Mouse (Mus musculus): ENCODE data around the gene Alg10b.
"Not testable (repeated sequence)": the region's sequence is repeated elsewhere in the genome, so short reads cannot be mapped to it uniquely, and the experiment has no call there.

Gene Alg10b

DNA sequence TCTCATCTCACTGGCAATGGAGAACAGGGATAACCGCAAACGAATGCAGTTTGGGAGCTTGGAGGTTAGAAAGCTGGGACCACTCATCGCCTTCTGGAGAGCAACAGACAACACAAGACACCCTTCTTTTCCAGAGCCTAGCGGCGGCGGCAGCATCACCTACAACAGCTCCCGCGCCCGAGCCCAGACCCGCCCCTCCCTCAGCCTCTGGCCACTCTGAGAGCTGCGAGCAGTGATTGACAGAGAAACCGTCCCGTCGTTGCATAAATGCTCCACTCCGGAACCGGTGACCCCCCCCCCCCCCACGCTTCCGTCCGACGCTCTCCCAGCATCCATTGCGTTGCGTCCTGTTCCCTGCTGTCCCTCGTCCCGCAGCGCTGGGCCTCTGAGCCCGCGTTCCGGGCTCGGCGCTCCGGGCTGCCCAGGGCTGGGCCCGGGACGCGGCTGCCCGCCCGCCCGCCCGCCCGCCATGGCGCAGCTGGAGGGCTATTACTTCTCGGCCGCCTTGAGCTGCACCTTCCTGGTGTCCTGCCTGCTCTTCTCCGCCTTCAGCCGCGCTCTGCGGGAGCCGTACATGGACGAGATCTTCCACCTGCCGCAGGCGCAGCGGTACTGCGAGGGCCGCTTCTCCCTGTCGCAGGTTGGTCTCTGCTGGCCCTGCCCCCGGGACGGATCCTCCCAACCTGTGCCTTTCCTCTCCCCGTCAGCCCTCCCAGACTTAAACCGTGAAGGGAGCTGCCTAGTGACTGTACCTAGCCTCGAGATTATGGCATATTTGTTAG, at the start of gene Alg10b:
Alg10b (plus strand) TSS at position 343 of the 782 bp plus-strand sequence.
- peak; percentile 99 for ATAC-seq (ENCODE audit: low TSS enrichment)

DNA sequence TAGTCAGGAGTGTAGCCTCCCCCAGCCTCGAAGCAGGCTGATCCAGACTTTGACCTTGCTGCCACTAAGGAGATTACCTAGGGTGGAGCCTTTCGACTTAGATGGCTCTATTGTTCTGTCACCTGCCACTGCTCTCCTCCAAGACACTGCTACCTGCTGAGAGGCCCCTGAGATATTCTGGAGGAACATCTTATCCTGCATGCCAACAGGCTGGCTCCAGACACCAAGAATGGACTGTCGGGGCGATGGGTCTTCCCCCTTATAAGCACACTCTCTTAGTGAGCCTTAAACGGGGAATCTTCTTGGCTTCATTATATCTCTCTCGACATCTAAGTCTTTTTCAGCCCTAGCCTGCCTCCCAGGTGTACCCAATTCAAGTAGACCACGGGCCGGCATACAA, 41.0 kb upstream of the Alg10b start:
- ATAC-seq (ENCODE audit: low TSS enrichment): not testable (repeated sequence)

DNA sequence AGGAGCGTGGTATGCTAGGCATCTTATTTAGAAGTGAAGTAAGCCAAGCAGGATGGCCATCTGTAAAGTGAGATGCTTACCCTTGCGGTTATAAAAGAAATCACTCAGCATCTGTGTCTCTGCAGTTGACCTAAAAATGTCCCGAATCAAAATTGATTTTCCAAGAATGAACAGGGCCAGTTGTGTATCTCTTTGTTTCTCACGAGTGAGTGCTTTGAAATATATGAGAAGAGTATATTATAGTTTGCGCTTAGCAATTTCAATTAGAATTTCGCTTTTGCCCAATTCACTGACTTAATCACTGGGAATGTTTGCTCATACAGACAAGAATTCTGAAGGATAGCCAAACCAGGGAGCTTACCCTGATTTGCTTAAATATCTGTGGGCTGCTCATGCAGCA, 40.6 kb upstream of the Alg10b start:
- no peak for ATAC-seq (ENCODE audit: low TSS enrichment)

DNA sequence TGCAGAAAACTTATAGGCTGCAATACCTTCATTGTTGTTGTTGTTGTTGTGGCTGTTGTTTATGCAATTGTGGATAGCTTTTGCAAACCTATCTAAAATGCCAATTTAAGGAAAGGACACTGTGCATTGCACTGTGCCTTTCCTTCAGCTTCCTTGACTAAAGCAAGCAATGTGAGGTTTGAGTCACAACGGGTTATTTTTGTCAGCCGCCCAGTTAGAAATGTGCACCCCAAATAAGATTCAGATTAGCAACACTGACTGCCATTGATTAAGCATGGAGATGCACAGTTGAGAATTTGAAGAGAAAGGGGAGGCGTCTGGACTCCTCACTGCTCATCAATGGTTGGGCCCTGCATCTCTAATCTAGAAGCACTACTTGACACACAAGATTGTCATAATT, 39.4 kb upstream of the Alg10b start:
- peak; percentile 72; the same call in 1 of the 2 replicates for ATAC-seq (ENCODE audit: low TSS enrichment)

- ATAC-seq (ENCODE audit: low TSS enrichment): peak; percentile 55; the same call in 1 of the 2 replicates
Observed at GRCm38 (mm10) chr15:90189477-90189876, 34.6 kb upstream of the Alg10b start.

DNA sequence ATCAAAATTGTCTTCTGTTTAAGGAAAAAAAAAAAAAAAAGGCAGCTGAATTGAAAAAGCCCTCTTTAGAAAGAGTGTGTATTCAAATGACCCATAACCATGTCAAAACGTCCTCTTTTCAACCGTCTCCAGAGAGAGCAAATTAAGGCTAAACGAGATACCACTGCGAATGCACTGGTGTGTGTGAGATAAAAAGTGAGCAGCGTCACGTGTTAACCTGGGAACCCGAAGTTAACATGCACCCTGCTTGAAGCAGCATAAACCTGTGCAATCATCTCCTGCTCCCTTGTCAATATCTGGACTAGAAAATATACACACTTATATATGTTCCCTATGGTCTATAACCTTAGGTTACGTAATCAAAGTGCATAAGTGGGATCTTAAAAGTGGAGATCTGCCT, 10.2 kb upstream of the Alg10b start:
- no peak for ATAC-seq (ENCODE audit: low TSS enrichment)

DNA sequence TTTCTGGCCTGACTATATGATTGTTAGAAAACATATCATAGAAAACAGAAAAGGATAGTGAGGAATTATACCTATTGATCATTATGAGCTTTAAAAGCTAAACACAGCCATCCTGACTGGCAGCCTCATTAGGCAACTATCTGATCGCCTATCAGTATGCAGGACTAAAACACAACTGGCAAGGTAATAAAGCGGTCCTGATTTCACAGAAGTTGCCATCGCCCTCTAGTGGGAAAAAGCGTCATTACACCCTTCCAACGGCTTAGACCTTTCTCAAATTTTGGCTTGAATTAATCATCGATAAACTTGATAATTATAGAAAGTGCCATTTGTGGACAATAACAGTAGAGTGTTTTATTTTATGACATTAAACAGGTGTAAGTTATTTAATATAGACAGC, 9.2 kb upstream of the Alg10b start:
- ATAC-seq (ENCODE audit: low TSS enrichment): peak; percentile 67

DNA sequence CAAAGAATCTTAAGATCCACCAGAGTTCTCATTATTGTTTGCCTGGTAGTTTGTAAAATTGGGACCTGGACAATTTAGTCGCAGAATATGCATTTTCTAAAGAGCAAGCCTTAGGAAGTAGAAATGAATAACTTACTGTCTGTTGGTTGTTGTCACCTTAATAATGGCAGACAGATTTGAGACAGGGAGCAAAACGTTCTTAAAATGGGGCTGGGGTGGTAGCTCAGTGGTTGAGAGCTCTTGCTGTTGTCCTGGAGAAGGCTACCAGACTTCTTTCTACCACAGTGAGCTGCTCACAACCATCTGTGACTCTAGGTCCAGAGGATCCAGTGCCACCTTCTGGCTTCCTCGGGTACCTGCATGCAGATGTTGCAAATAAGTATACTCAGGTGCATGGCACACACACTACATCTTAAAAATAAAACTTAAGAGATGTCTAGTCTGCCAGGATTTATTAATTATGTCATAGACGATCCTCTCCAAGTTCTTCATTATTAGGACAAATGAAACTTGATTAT, 1.0 kb downstream of the Alg10b start:
- ATAC-seq (ENCODE audit: low TSS enrichment): no peak

- peak; percentile 73 for ATAC-seq (ENCODE audit: low TSS enrichment)
Observed at GRCm38 (mm10) chr15:90237657-90238056, 13.5 kb downstream of the Alg10b start.

GRCm38 (mm10) chr15:90244081-90244480, 20.0 kb downstream of the Alg10b start:
- peak; percentile 95 for ATAC-seq (ENCODE audit: low TSS enrichment)

- peak; percentile 80; the same call in 1 of the 2 replicates for ATAC-seq (ENCODE audit: low TSS enrichment)
Observed at GRCm38 (mm10) chr15:90249694-90250093, 25.6 kb downstream of the Alg10b start.

- ATAC-seq (ENCODE audit: low TSS enrichment): peak; percentile 73
Observed at GRCm38 (mm10) chr15:90282876-90283275, 58.8 kb downstream of the Alg10b start.

Measured in frontal cortex, adult (tissue).